Mouse (Mus musculus) liver, embryonic 15.5 days (tissue): Measurements from ENCODE around the gene Gm5483. TPM values are rescaled to one million over a fixed set of nuclear protein-coding genes. Genes with fewer than 3 reads are reported as not detected.
A peak's percentile ranks its signal among the peaks of the same experiment; 100 is the strongest.
"Not testable (repeated sequence)": the region's sequence is repeated elsewhere in the genome, so short reads cannot be mapped to it uniquely, and the experiment has no call there.

Source experiments
- ATAC-seq: fragments of 200-750 bp; cut with Nextera tagmentation; 2 replicates; pipeline ENCODE4 v1.8.0; 2017; ENCODE audit warnings: moderate number of reproducible peaks, mild to moderate bottlenecking, moderate library complexity; ENCODE audit not compliant: insufficient read depth
- H3K27ac ChIP-seq: fragments of 300-500 bp; sonication (generic); replicated peaks from 2 replicates; pipeline ENCODE4 v1.5.1; 2015; ENCODE audit warnings: mild to moderate bottlenecking, inconsistent platforms
- H3K27me3 ChIP-seq: fragments of 300-500 bp; sonication (generic); 2 replicates; pipeline ENCODE4 v1.6.1; 2015; ENCODE audit warnings: mild to moderate bottlenecking, inconsistent platforms
- H3K36me3 ChIP-seq: fragments of 300-500 bp; sonication (generic); replicated peaks from 2 replicates; pipeline ENCODE4 v1.6.1; 2015; ENCODE audit warnings: moderate library complexity, mild to moderate bottlenecking, inconsistent platforms
- H3K4me1 ChIP-seq: fragments of 300-500 bp; sonication (generic); replicated peaks from 2 replicates; pipeline ENCODE4 v1.6.1; 2015; ENCODE audit warnings: inconsistent platforms
- H3K4me2 ChIP-seq: fragments of 300-500 bp; sonication (generic); 2 replicates; pipeline ENCODE4 v1.6.1; 2015; ENCODE audit warnings: moderate library complexity, mild to moderate bottlenecking, inconsistent platforms
- H3K4me3 ChIP-seq: fragments of 300-500 bp; sonication (generic); replicated peaks from 2 replicates; pipeline ENCODE4 v1.5.1; 2015; ENCODE audit warnings: mild to moderate bottlenecking, inconsistent platforms
- H3K9ac ChIP-seq: fragments of 300-500 bp; sonication (generic); 2 replicates; pipeline ENCODE4 v1.6.1; 2015; ENCODE audit warnings: moderate library complexity, mild to moderate bottlenecking, inconsistent platforms
- H3K9me3 ChIP-seq: fragments of 300-500 bp; sonication (generic); replicated peaks from 2 replicates; pipeline ENCODE4 v1.6.1; 2016; ENCODE audit warnings: inconsistent platforms
- WGBS: fragments of 180-500 bp; shearing (Covaris S2); methylation state at CpG from one replicate; pipeline ENCODE4 v1.1.7; 2015; ENCODE audit warnings: mixed read lengths; ENCODE audit not compliant: insufficient replicate concordance; 5-methylcytosine and 5-hydroxymethylcytosine counted together
- polyA plus RNA-seq: library from polyadenylated mRNA; unstranded; fragments of >200 nt; fragmentation: Nextera tagmentation; extraction: Ambion mirVana; gene quantifications from 2 replicates; pipeline ENCODE4 v1.2.1, GENCODE M21; 2015

Gene Gm5483
- polyA plus RNA-seq: 193 and 234 TPM in 2 replicates

DNA sequence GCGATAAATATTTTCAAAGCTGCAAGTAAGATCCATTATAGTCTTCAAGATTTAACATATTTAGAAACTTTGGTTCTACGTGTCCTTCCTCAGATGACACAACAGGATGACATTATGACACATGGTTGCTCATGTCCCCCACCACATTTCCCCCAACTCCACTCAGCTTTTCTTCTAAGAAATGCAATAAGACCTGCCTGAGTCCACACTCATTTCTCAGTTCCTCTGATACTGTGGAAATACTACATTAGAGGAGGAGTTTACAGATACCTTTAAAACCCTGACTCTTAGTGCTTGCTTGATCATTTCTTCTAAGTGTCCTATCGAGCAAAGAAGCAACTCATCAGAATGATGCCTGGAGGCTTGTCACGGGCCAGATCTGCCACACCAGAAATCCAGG lies at the start of gene Gm5483:
Gene Gm5483, plus strand, starts transcription at position 301 of the 400 bp plus-strand sequence.
- ATAC-seq, H3K36me3 ChIP-seq, H3K4me3 ChIP-seq, H3K4me1 ChIP-seq, H3K4me2 ChIP-seq, H3K9ac ChIP-seq, H3K27me3 ChIP-seq, H3K9me3 ChIP-seq: not testable (repeated sequence)
- 0 out of 2 replicates have a peak within 1 kb of the TSS, but pooled peaks have one; percentile 6 for H3K27ac ChIP-seq
- WGBS: 53% methylated on average over 4 of the region's 4 CpGs

DNA sequence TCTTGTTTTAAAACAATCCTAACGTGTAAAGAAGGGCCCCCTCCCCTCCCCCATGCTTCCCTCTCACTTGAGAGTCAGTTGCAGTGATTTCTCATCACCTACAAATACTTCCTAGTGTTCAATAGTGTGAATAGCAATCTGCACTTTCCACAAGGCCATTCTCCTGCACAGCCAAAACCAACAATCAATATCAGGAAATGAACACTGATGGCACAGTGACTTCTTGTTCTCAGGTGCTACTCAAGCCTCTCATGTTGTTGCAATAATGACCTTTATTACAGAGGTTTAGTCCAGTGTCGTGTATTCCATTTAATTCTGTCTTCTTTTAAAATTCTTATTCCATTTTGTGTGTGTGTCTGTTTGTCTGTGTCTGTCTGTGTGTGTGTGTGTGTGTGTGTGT lies 45.8 kb upstream of the Gm5483 start:
- no peaks in the 10 kb centered on the region for H3K9me3 ChIP-seq
- no peak overlapping the region for H3K4me3 ChIP-seq
- H3K27ac ChIP-seq: no peak overlapping the region
- H3K9ac ChIP-seq: no peak overlapping the region
- no peaks in the 10 kb centered on the region for H3K27me3 ChIP-seq
- no peak for ATAC-seq
- no peaks in the 10 kb centered on the region for H3K36me3 ChIP-seq
- H3K4me2 ChIP-seq: no peak overlapping the region
- H3K4me1 ChIP-seq: no peaks in the 10 kb centered on the region
- WGBS: 47% methylated on average over 2 of the region's 2 CpGs

DNA sequence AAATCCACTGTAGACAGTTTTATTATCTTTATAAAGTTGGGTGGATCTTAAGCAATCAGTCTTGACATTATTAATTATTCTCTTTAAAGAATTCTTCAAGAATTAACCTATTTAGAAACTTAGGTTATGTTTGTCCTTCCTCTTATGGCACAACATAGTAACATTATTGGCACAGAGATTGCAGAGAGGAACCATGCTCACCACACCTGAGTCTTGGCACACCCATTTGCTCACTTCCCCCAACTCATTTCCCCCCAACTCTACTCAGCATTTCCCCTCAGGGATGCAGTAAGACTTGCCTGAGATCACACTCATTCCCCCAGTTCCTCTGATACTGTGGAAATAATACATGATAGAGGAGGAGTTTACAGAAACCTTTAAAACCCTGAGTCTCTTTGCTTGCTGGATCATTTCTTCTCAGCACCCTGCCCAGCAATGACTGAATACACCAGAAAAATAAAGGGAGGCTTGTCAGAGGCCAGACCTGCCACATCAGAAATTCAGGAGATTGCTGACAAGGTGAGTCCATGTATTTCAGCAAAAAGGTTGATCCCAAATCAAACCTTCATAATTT lies 27.5 kb upstream of the Gm5483 start, which contains the start of gene Stfa2l1:
Gene Stfa2l1, plus strand, starts transcription at position 410 of the 574 bp plus-strand sequence.
- Histone ChIP-seq H3K27me3 (no peaks in the 10 kb centered on the region), H3K4me3 (no peak within 1 kb of the TSS), H3K4me1 (no peaks in the 10 kb centered on the region), H3K36me3 (no peaks in the 10 kb centered on the region), H3K9me3 (no peaks in the 10 kb centered on the region), H3K27ac (no peak within 1 kb of the TSS), H3K9ac (no peak within 1 kb of the TSS), H3K4me2 (no peak within 1 kb of the TSS)
- ATAC-seq: no peak

DNA sequence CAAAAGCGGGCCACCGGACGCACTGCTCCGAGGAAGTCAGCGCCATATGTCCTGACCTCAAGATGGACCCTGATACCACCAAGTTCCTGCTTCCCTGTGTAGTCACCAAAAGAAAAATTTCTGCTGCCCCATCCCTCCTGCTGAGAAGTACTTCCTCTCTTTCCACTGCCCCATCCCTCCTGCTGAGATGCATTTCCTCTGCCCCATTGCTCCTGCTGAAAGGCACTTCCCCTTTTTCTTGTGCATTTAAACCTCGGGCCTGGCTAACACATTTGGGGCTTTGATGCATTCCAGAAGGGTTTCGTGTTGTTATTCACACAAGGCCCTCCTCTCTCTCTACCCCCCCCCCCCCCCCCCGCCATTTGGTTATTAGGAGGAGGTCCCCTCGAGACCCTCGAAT lies 16.2 kb upstream of the Gm5483 start:
- not testable (repeated sequence) for H3K36me3 ChIP-seq, H3K9ac ChIP-seq, H3K27me3 ChIP-seq, H3K4me1 ChIP-seq, ATAC-seq, H3K4me2 ChIP-seq, H3K27ac ChIP-seq, H3K4me3 ChIP-seq, H3K9me3 ChIP-seq
- 72% methylated on average over 9 of the region's 10 CpGs for WGBS

DNA sequence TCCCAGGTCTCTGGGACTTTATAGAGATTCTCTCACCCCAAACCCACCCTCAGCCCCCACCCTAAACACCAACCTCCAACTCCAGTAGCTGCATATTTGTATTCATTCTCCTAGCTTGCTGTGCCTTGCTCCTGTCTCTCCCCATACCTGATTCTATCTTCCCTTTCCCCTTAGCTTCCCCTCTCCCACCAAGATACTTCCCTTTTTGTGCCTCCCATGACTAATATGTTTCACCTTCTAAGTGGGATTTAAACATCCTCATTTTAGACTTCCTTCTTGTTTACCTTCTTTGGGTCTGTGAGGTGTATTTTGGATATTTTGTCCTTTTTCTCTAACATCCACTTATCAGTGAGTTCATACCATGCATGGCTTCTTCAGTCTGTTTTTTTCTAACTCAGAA lies 7.9 kb upstream of the Gm5483 start:
- H3K9ac ChIP-seq: no peak overlapping the region
- no peak overlapping the region for H3K27ac ChIP-seq
- H3K27me3 ChIP-seq: no peaks in the 10 kb centered on the region
- H3K36me3 ChIP-seq: no peaks in the 10 kb centered on the region
- H3K4me3 ChIP-seq: no peak overlapping the region
- H3K4me1 ChIP-seq: no peaks in the 10 kb centered on the region
- ATAC-seq: no peak
- H3K9me3 ChIP-seq: no peaks in the 10 kb centered on the region
- H3K4me2 ChIP-seq: no peak overlapping the region

DNA sequence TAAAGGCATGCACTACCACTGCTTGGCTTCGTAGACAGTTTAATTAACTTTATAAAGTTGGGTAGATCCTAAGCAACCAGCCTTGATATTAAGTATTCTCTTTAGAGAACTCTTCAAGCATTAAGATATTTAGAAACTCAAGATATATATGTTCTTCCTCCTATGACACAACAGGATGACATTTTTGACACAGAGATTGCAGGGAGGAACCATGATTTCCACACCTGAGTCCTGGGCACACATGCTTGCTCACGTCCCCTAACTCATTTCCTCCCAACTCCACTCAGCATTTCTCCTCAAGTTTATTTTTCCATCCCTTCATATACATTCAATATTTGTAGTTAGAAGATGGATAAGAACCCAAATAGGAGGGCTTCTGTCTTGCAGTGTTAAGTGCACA lies 4.1 kb upstream of the Gm5483 start:
- ATAC-seq: no peak
- H3K27me3 ChIP-seq: no peaks in the 10 kb centered on the region
- no peaks in the 10 kb centered on the region for H3K36me3 ChIP-seq
- WGBS: 47% methylated on average over 2 of the region's 2 CpGs
- H3K4me1 ChIP-seq: no peaks in the 10 kb centered on the region
- no peak overlapping the region for H3K4me2 ChIP-seq
- H3K4me3 ChIP-seq: no peak overlapping the region
- no peak overlapping the region for H3K27ac ChIP-seq
- no peaks in the 10 kb centered on the region for H3K9me3 ChIP-seq
- H3K9ac ChIP-seq: no peak overlapping the region

DNA sequence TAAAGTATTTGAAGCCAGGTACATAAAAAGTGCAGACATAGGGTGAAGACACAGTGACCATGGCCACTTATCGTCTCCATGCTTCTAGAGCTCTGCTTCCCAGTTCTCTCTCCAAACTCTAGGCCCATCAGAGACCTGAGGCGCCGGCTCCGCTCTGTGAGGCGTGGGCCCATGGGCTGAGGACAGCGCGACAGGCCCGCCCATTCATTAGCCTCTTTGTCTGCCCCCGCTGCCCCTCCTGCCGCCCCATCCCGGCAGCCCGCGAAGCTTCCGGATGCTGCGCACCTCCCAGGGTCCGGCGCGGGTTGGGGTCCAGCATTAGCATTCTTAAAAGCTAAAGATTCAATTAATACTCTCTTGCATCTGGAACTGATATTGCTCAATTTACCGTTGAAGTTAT lies 15.2 kb downstream of the Gm5483 start:
- 65% methylated on average over 19 of the region's 19 CpGs for WGBS
- no peaks in the 10 kb centered on the region for H3K27me3 ChIP-seq
- H3K4me2 ChIP-seq: no peak overlapping the region
- no peaks in the 10 kb centered on the region for H3K9me3 ChIP-seq
- H3K36me3 ChIP-seq: no peaks in the 10 kb centered on the region
- H3K9ac ChIP-seq: no peak overlapping the region
- H3K4me1 ChIP-seq: no peaks in the 10 kb centered on the region
- no peak overlapping the region for H3K4me3 ChIP-seq
- no peak overlapping the region for H3K27ac ChIP-seq
- no peak for ATAC-seq

DNA sequence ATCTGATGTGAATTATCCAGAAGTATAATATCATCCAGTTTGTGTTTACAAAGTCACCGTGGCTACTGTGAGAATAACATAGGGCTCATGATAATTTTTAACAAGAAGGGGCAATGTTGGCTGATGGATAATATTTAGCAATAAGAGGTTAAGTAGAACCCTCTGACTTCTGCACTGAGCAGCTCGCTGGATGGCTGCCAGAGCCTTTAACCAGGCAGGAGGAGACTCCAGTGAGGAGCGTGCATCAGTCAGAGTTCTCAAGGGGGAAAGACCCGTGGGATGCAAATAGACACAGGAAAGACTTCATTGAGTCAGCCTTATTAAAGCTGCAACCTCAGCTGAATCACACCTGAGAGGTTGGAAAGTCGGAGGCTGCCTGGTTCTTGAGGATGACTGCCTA lies 19.8 kb downstream of the Gm5483 start:
- H3K27ac ChIP-seq: no peak overlapping the region
- no peak overlapping the region for H3K4me2 ChIP-seq
- no peaks in the 10 kb centered on the region for H3K36me3 ChIP-seq
- H3K4me3 ChIP-seq: no peak overlapping the region
- WGBS: 57% methylated on average over 5 of the region's 5 CpGs
- no peak overlapping the region for H3K9ac ChIP-seq
- H3K9me3 ChIP-seq: no peaks in the 10 kb centered on the region
- H3K27me3 ChIP-seq: no peaks in the 10 kb centered on the region
- H3K4me1 ChIP-seq: no peaks in the 10 kb centered on the region
- ATAC-seq: no peak

DNA sequence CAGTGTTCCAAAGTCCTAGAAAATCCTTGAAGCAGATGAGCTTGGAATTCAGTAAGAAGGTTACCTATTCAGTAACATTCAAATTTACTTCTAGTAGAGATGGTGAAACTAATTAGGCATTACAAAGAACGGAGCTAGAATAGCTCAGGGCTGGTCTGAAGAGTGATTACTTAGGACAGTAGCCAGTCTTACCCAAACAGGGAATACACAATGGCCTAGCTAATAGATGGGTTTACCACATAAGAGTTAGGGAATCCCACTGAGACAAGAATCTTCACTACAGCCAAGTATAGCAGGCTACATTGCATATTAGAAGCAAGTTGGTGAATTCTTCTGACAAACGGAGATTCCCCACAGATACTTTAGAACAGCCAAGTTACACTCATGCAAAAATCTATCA lies 21.7 kb downstream of the Gm5483 start:
- not testable (repeated sequence) for H3K27ac ChIP-seq, H3K9me3 ChIP-seq, H3K4me2 ChIP-seq, H3K27me3 ChIP-seq, H3K4me1 ChIP-seq, H3K36me3 ChIP-seq, H3K9ac ChIP-seq, ATAC-seq, H3K4me3 ChIP-seq
- 32% methylated on average over 2 of the region's 2 CpGs for WGBS

DNA sequence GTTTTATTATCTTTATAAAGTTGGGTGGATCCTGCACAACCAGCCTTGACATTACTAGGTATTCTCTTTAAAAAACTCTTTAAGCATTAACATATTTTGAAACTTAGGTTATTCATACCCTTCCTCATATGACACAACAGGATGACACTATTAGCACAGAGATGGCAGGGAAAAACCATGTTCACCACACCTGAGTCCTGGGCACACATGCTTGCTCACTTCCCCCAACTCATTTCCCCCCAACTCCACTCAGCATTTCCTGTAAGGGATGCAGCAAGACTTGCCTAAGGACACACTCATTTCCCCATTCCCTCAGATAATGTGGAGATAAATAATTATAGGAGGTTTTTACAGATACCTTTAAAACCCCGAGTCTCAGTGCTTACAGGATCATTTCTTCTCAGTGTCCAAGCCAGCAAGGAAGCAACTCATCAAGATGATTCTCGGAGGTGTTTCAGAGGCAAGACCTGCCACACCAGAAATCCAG lies 26.0 kb downstream of the Gm5483 start, which contains the start of gene Gm5416:
Gene Gm5416, plus strand, starts transcription at position 437 of the 487 bp plus-strand sequence.
- Histone ChIP-seq H3K9ac (no peak within 1 kb of the TSS), H3K27ac (no peak within 1 kb of the TSS), H3K9me3 (no peaks in the 10 kb centered on the region), H3K36me3 (no peaks in the 10 kb centered on the region), H3K4me2 (no peak within 1 kb of the TSS), H3K4me1 (no peaks in the 10 kb centered on the region), H3K4me3 (no peak within 1 kb of the TSS), H3K27me3 (no peaks in the 10 kb centered on the region)
- no peak for ATAC-seq
- 51% methylated on average over 2 of the region's 2 CpGs for WGBS

DNA sequence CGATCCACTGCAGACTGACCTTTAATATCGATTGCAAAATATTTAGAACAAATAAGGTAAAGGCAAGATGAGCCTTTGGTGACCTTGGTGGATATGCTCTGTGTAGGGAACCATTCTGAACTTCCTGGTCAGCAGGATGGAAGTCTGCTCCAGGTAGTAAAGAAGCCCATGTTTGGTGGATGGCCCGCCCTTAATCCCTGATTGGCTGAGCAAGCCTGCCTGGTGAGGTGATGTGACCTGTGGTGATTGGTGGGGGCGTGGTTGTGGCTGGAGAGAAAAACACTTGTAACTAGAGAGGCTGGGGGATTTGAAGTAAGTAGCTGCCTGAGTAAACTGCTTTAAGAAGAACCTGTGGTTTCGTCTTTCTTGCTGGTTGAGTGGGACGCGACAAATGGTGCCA lies 37.2 kb downstream of the Gm5483 start, which contains the start of gene 2010005H15Rik:
Gene 2010005H15Rik, plus strand, starts transcription at position 301 of the 400 bp plus-strand sequence.
- not testable (repeated sequence) for H3K4me3 ChIP-seq, ATAC-seq, H3K27ac ChIP-seq, H3K9me3 ChIP-seq, H3K36me3 ChIP-seq, H3K9ac ChIP-seq, H3K27me3 ChIP-seq, H3K4me1 ChIP-seq, H3K4me2 ChIP-seq
- WGBS: 74% methylated on average over 7 of the region's 7 CpGs
